Comparison of ENCODE assay signal across 20 mouse cellular contexts in genomic region chr2:178135713-178136112, GRCm38 (mm10).
"Had no signal": no experiment of that assay in that cellular context is flagged by ENCODE, and none has a peak within 500 bp of the region (broad histone marks: within the 10 kb centered on the region; RNA-seq: fewer than 3 reads in every experiment).

No protein-coding gene starts in this region.

- H3K27ac ChIP-seq: limb, embryonic 10.5 days; limb, embryonic 13.5 days; liver, embryonic 12.5 days; liver, embryonic 15.5 days; lung, embryonic 15.5 days; midbrain, embryonic 10.5 days; midbrain, embryonic 15.5 days; neural tube, embryonic 13.5 days had no signal

- H3K4me2 ChIP-seq: limb, embryonic 13.5 days; liver, embryonic 12.5 days; liver, embryonic 15.5 days; lung, embryonic 15.5 days; midbrain, embryonic 15.5 days; neural tube, embryonic 13.5 days had no signal

- ATAC-seq: liver, embryonic 12.5 days; midbrain, embryonic 15.5 days had no signal

- H3K27me3 ChIP-seq: limb, embryonic 13.5 days; liver, embryonic 12.5 days; liver, embryonic 15.5 days; lung, embryonic 15.5 days; midbrain, embryonic 15.5 days had no signal

- H3K4me1 ChIP-seq: limb, embryonic 13.5 days; liver, embryonic 12.5 days; liver, embryonic 15.5 days; lung, embryonic 15.5 days; midbrain, embryonic 15.5 days; neural tube, embryonic 13.5 days had no signal

- DNase-seq: kidney, adult 18-20 months; kidney, adult 9 months; kidney, postnatal 14 days; kidney, postnatal 4 days; layer of hippocampus, adult 9-11 months; liver; lung, adult 18-20 months; lung, postnatal 10 days; lung, postnatal 36 days; thymus, adult 18-20 months; thymus, postnatal 4 days had no signal

- H3K4me3 ChIP-seq: limb, embryonic 10.5 days; limb, embryonic 13.5 days; liver, embryonic 12.5 days; liver, embryonic 15.5 days; lung, embryonic 15.5 days; megakaryocyte, embryonic 14.5 days; midbrain, embryonic 10.5 days; midbrain, embryonic 15.5 days; neural tube, embryonic 13.5 days had no signal

- H3K9ac ChIP-seq: limb, embryonic 13.5 days; liver, embryonic 12.5 days; liver, embryonic 15.5 days; lung, embryonic 15.5 days; midbrain, embryonic 15.5 days; neural tube, embryonic 13.5 days had no signal

- H3K9me3 ChIP-seq: limb, embryonic 10.5 days; limb, embryonic 13.5 days; liver, embryonic 12.5 days; liver, embryonic 15.5 days; lung, embryonic 15.5 days; megakaryocyte, embryonic 14.5 days; midbrain, embryonic 10.5 days; midbrain, embryonic 15.5 days; neural tube, embryonic 13.5 days had no signal

- H3K36me3 ChIP-seq: limb, embryonic 10.5 days; limb, embryonic 13.5 days; liver, embryonic 12.5 days; liver, embryonic 15.5 days; lung, embryonic 15.5 days; midbrain, embryonic 10.5 days; midbrain, embryonic 15.5 days; neural tube, embryonic 13.5 days had no signal
